Mouse (Mus musculus) macrophage (primary cell): ENCODE data around the gene Tmem131l. TPM values are rescaled to one million over a fixed set of nuclear protein-coding genes. Genes with fewer than 3 reads are reported as not detected.
A peak's percentile ranks its signal among the peaks of the same experiment; 100 is the strongest.

Source experiments
- H3K27ac ChIP-seq: fragments of 350-480 bp; formaldehyde crosslinking; 2 replicates; pipeline ENCODE4 v1.9.0; 2021
- H3K36me3 ChIP-seq: fragments of 350-480 bp; formaldehyde crosslinking; 2 replicates; pipeline ENCODE4 v1.9.0; 2021; ENCODE audit errors: inconsistent target
- H3K4me3 ChIP-seq: fragments of 350-480 bp; formaldehyde crosslinking; 2 replicates; pipeline ENCODE4 v1.9.0; 2021; ENCODE audit errors: inconsistent target
- H3K79me2 ChIP-seq: fragments of 350-480 bp; formaldehyde crosslinking; 2 replicates; pipeline ENCODE4 v1.9.0; 2021; ENCODE audit errors: inconsistent target
- WGBS: methylation state at CpG from one replicate; pipeline ENCODE4 v1.1.7; 2026; ENCODE audit warnings: inconsistent platforms; ENCODE audit not compliant: missing documents; 5-methylcytosine and 5-hydroxymethylcytosine counted together
- polyA plus RNA-seq: library from polyadenylated mRNA; stranded (reverse); fragments of 250-400 nt; gene quantifications from 3 replicates; pipeline ENCODE4 v1.2.4, GENCODE M21; 2018; ENCODE audit warnings: inconsistent platforms

Tmem131l gene
- polyA plus RNA-seq, 1 experiment from 2014 or later = 12.6 TPM

GRCm38 (mm10) chr3:84035728-84036364 lies 4.1 kb downstream of the Tmem131l start:
- WGBS = 48% methylated on average over 6 of the region's 6 CpGs
- H3K36me3 ChIP-seq = no peaks in the 10 kb centered on the region
- H3K4me3 ChIP-seq = no peak overlapping the region
- peaks cover 69% of the 10 kb centered on the region for H3K79me2 ChIP-seq
- no peak overlapping the region for H3K27ac ChIP-seq

DNA sequence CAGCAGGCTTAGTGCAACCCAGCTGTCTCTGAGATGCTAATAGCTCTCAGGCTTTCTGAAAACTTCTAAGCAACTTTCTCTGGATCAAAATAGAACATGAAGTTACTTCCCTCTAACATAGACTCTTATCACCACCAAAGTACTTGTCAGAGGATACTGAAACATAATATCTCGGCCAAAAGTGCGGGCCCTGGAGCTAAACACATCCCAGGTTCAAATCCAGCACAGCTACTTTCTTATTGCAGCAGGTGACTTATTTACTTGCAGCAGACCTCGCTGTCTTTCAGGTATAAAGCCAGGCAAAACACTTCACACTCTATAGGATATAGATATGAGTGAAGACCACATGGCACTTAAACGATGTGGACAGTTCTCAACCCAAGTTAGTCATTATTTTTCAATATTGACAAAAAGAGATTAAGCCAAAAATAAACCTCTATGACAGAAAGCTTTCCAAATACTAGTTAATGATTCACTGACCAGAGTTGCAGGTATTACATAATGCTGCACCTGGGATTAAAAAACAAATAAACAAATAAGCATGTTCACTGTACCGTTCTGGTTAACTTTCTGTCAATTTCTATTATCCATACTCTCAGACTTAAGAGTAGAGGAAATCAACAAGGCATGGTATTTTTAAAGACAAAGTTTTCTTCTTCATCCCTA lies 5.7 kb downstream of the Tmem131l start:
- Histone ChIP-seq H3K4me3 (no peak overlapping the region), H3K27ac (no peak overlapping the region), H3K36me3 (0 out of 2 replicates have a peak, but pooled peaks cover 5% of the 10 kb centered on the region), H3K79me2 (peaks cover 69% of the 10 kb centered on the region)
- WGBS = 84% methylated on average over 4 of the region's 5 CpGs

- Histone ChIP-seq H3K27ac (no peak overlapping the region), H3K4me3 (no peak overlapping the region), H3K36me3 (0 out of 2 replicates have a peak, but pooled peaks cover 5% of the 10 kb centered on the region), H3K79me2 (peaks cover 59% of the 10 kb centered on the region)
- WGBS = 98% methylated on average over 10 of the region's 10 CpGs
These were observed 6.8 kb downstream of the Tmem131l start for GRCm38 (mm10) chr3:84032933-84033730.

GRCm38 (mm10) chr3:84032419-84032818 lies 7.6 kb downstream of the Tmem131l start:
- peaks cover 52% of the 10 kb centered on the region for H3K79me2 ChIP-seq
- no peak overlapping the region for H3K4me3 ChIP-seq
- H3K27ac ChIP-seq = no peak overlapping the region
- 93% methylated on average over 5 of the region's 5 CpGs for WGBS
- H3K36me3 ChIP-seq = 0 out of 2 replicates have a peak, but pooled peaks cover 5% of the 10 kb centered on the region

DNA sequence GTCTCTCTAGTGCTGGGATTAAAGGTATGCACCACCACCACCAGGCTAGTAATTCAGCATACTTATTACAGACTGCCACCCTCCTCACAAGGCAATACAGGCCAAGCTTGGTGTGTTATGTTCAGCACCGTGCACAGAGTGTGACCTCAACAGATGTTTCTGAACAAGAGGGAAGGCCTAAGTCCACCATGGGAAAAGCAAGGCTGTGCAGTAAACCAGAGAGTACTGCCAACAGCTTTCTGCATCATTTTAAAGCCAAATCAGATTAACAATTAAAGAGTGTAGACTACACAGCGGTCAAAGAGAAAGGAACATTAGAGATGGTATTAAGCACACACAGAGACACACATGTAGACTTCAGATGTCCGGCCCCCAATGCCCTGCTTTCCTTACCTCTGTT lies 8.8 kb downstream of the Tmem131l start:
- Histone ChIP-seq H3K79me2 (peaks cover 43% of the 10 kb centered on the region), H3K36me3 (0 out of 2 replicates have a peak, but pooled peaks cover 5% of the 10 kb centered on the region), H3K27ac (no peak overlapping the region), H3K4me3 (no peak overlapping the region)
- 95% methylated on average over 3 of the region's 3 CpGs for WGBS

- WGBS = 98% methylated on average over 4 of the region's 4 CpGs
- H3K4me3 ChIP-seq = no peak overlapping the region
- H3K27ac ChIP-seq = no peak overlapping the region
- H3K36me3 ChIP-seq = 0 out of 2 replicates have a peak, but pooled peaks cover 5% of the 10 kb centered on the region
- peaks cover 20% of the 10 kb centered on the region for H3K79me2 ChIP-seq
These were observed 11.0 kb downstream of the Tmem131l start for GRCm38 (mm10) chr3:84028968-84029367.

DNA sequence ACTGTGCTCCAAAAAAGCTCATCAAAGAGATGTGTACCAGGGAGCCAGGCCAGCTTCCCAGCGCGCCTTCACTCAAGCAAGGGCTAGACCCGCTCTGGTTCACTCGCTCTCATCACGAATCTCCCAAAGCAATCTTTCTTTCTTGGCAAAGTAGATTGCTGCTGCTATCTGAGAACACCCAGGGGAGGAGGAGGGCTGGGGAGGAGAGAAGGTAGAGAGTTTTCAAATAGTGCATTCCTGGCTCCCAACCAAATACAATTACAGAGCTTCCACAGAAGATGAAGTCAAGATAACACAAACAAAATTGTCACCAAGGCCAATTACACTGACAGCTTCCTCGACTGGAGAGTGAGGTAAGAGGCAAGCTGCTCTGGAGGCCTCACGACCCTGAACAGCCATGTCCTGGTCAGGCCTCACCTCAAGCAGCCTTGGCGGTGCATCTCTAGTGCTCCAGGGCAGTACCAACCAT lies 12.2 kb downstream of the Tmem131l start:
- WGBS = 89% methylated on average over 8 of the region's 8 CpGs
- Histone ChIP-seq H3K27ac (no peak overlapping the region), H3K36me3 (0 out of 2 replicates have a peak, but pooled peaks cover 5% of the 10 kb centered on the region), H3K4me3 (no peak overlapping the region), H3K79me2 (peaks cover 8% of the 10 kb centered on the region; the same call in 1 of the 2 replicates)

DNA sequence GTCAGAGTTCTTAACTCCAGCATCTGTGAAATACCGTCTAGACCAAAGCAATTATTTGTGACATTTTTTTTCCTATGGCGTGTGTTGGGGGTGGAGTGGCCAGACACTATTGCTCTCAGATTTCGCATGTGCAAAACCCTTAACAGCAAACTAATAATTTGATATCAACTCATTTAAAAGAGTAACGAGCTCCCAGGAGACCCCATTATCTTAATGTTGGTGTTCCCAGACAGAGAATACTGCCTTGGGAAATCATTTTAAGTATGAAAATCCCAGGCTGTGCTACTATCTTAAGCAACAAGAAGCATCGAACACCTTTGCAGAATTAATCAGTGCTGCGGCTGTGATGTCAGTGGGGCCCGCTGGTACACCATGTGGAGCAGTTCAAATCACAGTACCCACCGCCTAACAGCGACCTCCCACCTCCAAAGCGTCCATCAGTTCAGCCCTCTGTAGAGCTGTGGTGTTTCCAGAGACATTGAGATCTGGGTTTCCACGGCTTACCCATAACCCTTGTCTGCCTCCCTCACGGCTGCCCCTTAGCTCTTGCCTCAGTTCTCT lies 15.4 kb downstream of the Tmem131l start:
- Histone ChIP-seq H3K27ac (no peak overlapping the region), H3K4me3 (no peak overlapping the region), H3K79me2 (peaks cover 5% of the 10 kb centered on the region; the same call in 1 of the 2 replicates), H3K36me3 (no peaks in the 10 kb centered on the region)
- WGBS = 93% methylated on average over 12 of the region's 12 CpGs

GRCm38 (mm10) chr3:84022723-84023122 lies 17.3 kb downstream of the Tmem131l start:
- Histone ChIP-seq H3K27ac (peak overlapping the region; percentile 37), H3K79me2 (peaks cover 5% of the 10 kb centered on the region; the same call in 1 of the 2 replicates), H3K36me3 (no peaks in the 10 kb centered on the region), H3K4me3 (no peak overlapping the region)
- 41% methylated on average over 5 of the region's 5 CpGs for WGBS

GRCm38 (mm10) chr3:84022201-84022584 lies 17.8 kb downstream of the Tmem131l start:
- H3K36me3 ChIP-seq = no peaks in the 10 kb centered on the region
- 88% methylated on average over 6 of the region's 6 CpGs for WGBS
- H3K4me3 ChIP-seq = no peak overlapping the region
- H3K27ac ChIP-seq = peak overlapping the region; percentile 37
- H3K79me2 ChIP-seq = peaks cover 5% of the 10 kb centered on the region; the same call in 1 of the 2 replicates

- H3K27ac ChIP-seq = 0 out of 2 replicates have a peak overlapping the region, but pooled peaks have one; percentile 37
- 74% methylated on average over 8 of the region's 8 CpGs for WGBS
- peaks cover 5% of the 10 kb centered on the region; the same call in 1 of the 2 replicates for H3K79me2 ChIP-seq
- H3K36me3 ChIP-seq = no peaks in the 10 kb centered on the region
- no peak overlapping the region for H3K4me3 ChIP-seq
These were observed 18.5 kb downstream of the Tmem131l start for GRCm38 (mm10) chr3:84021217-84022200.

GRCm38 (mm10) chr3:84020528-84020927 lies 19.4 kb downstream of the Tmem131l start:
- Histone ChIP-seq H3K4me3 (no peak overlapping the region), H3K27ac (no peak overlapping the region), H3K36me3 (no peaks in the 10 kb centered on the region), H3K79me2 (peaks cover 5% of the 10 kb centered on the region; the same call in 1 of the 2 replicates)
- WGBS = 100% methylated on average over 3 of the region's 3 CpGs

DNA sequence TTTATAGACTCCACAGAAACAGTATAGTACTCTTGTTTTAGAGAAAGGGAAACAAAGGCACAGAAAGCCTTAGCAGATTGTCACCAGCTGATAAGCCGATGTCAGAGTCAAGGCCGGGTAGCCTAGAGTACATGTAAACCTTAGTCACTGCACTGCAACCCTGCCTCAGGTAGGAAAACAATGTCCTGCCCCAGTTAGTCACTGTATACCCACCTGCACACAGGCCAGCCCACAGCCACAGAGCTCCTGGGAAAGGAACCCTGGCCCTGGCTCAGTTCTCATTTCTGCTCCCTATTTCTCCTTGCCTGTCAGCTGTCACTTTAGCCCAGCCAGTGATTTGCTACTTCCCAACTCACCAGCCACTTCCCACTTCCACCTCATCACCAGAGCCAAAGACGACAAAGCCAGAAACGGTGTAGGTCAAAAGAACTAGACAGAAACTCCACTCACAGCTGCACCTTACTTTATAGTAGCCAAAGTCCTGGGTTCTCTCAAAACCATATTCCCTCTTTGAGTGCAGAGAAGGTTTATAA lies 24.4 kb downstream of the Tmem131l start:
- WGBS = 53% methylated on average over 4 of the region's 4 CpGs
- Histone ChIP-seq H3K4me3 (no peak overlapping the region), H3K36me3 (peaks cover 11% of the 10 kb centered on the region; the same call in 1 of the 2 replicates), H3K79me2 (peaks cover 23% of the 10 kb centered on the region; the same call in 1 of the 2 replicates), H3K27ac (no peak overlapping the region)
